Mouse (Mus musculus) induced T-regulatory cell, adult 2 months (primary cell): Measurements from ENCODE around the gene Bbof1.

ENCODE experiments used
- DNase-seq: peaks from one replicate; pipeline ENCODE4 v3.0.0-alpha.2; 2012; ENCODE audit warnings: low read depth

The Bbof1 gene

GRCm38 (mm10) chr12:84400068-84400467, 8.8 kb upstream of the Bbof1 start:
- no peak for DNase-seq

GRCm38 (mm10) chr12:84400653-84401052, 8.2 kb upstream of the Bbof1 start:
- DNase-seq = no peak

GRCm38 (mm10) chr12:84402923-84403322, 5.9 kb upstream of the Bbof1 start:
- DNase-seq = no peak

GRCm38 (mm10) chr12:84404541-84404940, 4.3 kb upstream of the Bbof1 start:
- DNase-seq = peak; percentile 20

GRCm38 (mm10) chr12:84407259-84407658, 1.6 kb upstream of the Bbof1 start:
- peak; percentile 37 for DNase-seq

- DNase-seq = peak; percentile 93
These were observed 725 bp upstream of the Bbof1 start for GRCm38 (mm10) chr12:84407874-84408818.

- DNase-seq = peak; percentile 95
These were observed 8.1 kb downstream of the Bbof1 start, which contains the start of gene Rnf113a2 for GRCm38 (mm10) chr12:84416834-84417604. Gene Rnf113a2 (plus strand): TSS chr12:84417196.

- DNase-seq = no peak
These were observed 8.7 kb downstream of the Bbof1 start for GRCm38 (mm10) chr12:84417605-84417922.

GRCm38 (mm10) chr12:84423990-84424389, 15.1 kb downstream of the Bbof1 start:
- no peak for DNase-seq

- DNase-seq = no peak
These were observed 21.0 kb downstream of the Bbof1 start for GRCm38 (mm10) chr12:84429825-84430224.

- no peak for DNase-seq
These were observed 29.8 kb downstream of the Bbof1 start for GRCm38 (mm10) chr12:84438697-84439096.

GRCm38 (mm10) chr12:84442526-84442925, 33.7 kb downstream of the Bbof1 start:
- DNase-seq = no peak

- DNase-seq = no peak
These were observed 38.5 kb downstream of the Bbof1 start for GRCm38 (mm10) chr12:84447386-84447785.

GRCm38 (mm10) chr12:84448181-84448580, 39.3 kb downstream of the Bbof1 start:
- no peak for DNase-seq

GRCm38 (mm10) chr12:84449887-84450286, 41.0 kb downstream of the Bbof1 start:
- DNase-seq = no peak

GRCm38 (mm10) chr12:84450351-84450717, 41.5 kb downstream of the Bbof1 start:
- no peak for DNase-seq

GRCm38 (mm10) chr12:84450718-84451646, 42.1 kb downstream of the Bbof1 start, which contains the start of the genes Aldh6a1 and Lin52:
Gene Aldh6a1 (minus strand): TSS chr12:84451004.
Gene Lin52 (plus strand): TSS chr12:84451422.
- DNase-seq = peak; percentile 99

- DNase-seq = no peak
These were observed 42.9 kb downstream of the Bbof1 start for GRCm38 (mm10) chr12:84451801-84452200.

- DNase-seq = no peak
These were observed 48.0 kb downstream of the Bbof1 start for GRCm38 (mm10) chr12:84456911-84457310.

- DNase-seq = no peak
These were observed 51.0 kb downstream of the Bbof1 start for GRCm38 (mm10) chr12:84459845-84460244.

GRCm38 (mm10) chr12:84461416-84461815, 52.5 kb downstream of the Bbof1 start:
- no peak for DNase-seq

GRCm38 (mm10) chr12:84462856-84463255, 54.0 kb downstream of the Bbof1 start:
- DNase-seq = no peak
